In the genomic region with DNA sequence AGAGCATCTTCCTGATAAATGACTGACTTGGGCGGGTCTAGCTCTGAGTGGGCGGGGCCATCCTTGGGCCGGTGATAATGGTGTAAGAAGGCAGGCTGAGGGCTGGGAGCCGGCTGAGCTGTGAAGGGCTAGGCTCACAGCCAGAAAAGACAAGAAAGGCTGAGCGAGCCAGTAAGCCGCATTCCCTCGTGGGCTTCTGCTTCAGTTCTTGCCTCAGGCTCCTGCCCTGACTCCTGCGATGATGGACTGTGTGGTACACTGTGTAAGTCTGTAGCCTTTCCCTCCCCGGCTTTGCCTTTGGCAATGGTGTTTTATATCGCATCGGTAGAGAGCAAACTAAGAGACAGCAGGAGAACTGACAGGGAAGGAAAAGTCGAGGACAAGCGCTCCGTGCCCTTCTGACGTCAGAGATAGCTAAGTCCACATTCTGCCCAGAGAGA, we compare ENCODE assay signal across 8 mouse cellular contexts.
DNase-seq lines count a peak whose midpoint lies in the region; ATAC-seq and TF ChIP-seq lines count a peak whose summit lies in the region.

No protein-coding gene starts in this region.

- H3K27ac ChIP-seq in forebrain, embryonic 14.5 days (ENCODE audit: low read depth, low read length), result no peak overlapping the region
- peak overlapping the region; percentile 95 for H3K27ac ChIP-seq in small intestine, adult 2 months (ENCODE audit: insufficient read depth, low read depth, low read length)

- ATAC-seq in forebrain, embryonic 14.5 days, result peak; percentile 66; the same call in 1 of the 2 replicates
- peak; percentile 61 to 70 for ATAC-seq in hematopoietic stem cell, adult 5-6 weeks (replicated peaks in 1 of 2; ENCODE audit: insufficient read depth in 1 of 2, low FRiP score in 2 of 2, low TSS enrichment in 1 of 2, low read depth in 1 of 2, poor library complexity in 2 of 2, severe bottlenecking in 2 of 2)
- peak; percentile 85 for ATAC-seq in megakaryocyte progenitor cell, adult 5-6 weeks (replicated peaks; ENCODE audit: poor library complexity)

- DNase-seq in frontal cortex, postnatal 36 days (ENCODE audit: low spot score in 2 of 2), result peak; percentile 40 to 56
- DNase-seq in frontal cortex, postnatal 25 days (ENCODE audit: low spot score in 2 of 2), result no peak
- peak; percentile 53 to 57 for DNase-seq in cerebellum, adult 18-20 months
- peak; percentile 74 for DNase-seq in forebrain, embryonic 14.5 days (ENCODE audit: low spot score)
- DNase-seq in left cerebral cortex, postnatal 4 days, result peak; percentile 72

- H3K27me3 ChIP-seq in forebrain, embryonic 14.5 days (replicated peaks; ENCODE audit: control insufficient read depth, insufficient read depth, low read length), result no peaks in the 10 kb centered on the region
- no peaks in the 10 kb centered on the region for H3K27me3 ChIP-seq in small intestine, adult 2 months (ENCODE audit: control insufficient read depth, insufficient read depth, low read length)

- H3K4me2 ChIP-seq in forebrain, embryonic 14.5 days (ENCODE audit: low read length), result peak overlapping the region; percentile 28

- TF ChIP-seq CTCF in small intestine, adult 2 months (IDR thresholded peaks at IDR 0.05; ENCODE audit: extremely low read depth, insufficient read length, insufficient replicate concordance, low read depth, low read length), result no peak

- no peaks in the 10 kb centered on the region for H3K36me3 ChIP-seq in forebrain, embryonic 14.5 days (ENCODE audit: control insufficient read depth, insufficient read depth, low read length)
- peaks cover 18% of the 10 kb centered on the region for H3K36me3 ChIP-seq in small intestine, adult 2 months (ENCODE audit: control insufficient read depth, insufficient read depth, low read length)

- no peaks in the 10 kb centered on the region for H3K9me3 ChIP-seq in forebrain, embryonic 14.5 days (replicated peaks; ENCODE audit: control insufficient read depth, low read length)

- whole genome bisulfite sequencing in forebrain, embryonic 14.5 days, result 8% methylated on average over 15 of the region's 15 CpGs
- 3% methylated on average over 15 of the region's 15 CpGs for WGBS in small intestine, adult 2 months

- intact Hi-C loops in left cerebral cortex, postnatal 4 days (cut with DNase I), result no loop called here

- 0 out of 2 replicates have a peak, but pooled peaks have one; percentile 22 for TF ChIP-seq POLR2A in small intestine, adult 2 months (IDR thresholded peaks at IDR 0.05; ENCODE audit: low read depth, low read length)

- no peak overlapping the region for H3K9ac ChIP-seq in forebrain, embryonic 14.5 days (ENCODE audit: low read length)

- no peak overlapping the region for H3K4me3 ChIP-seq in forebrain, embryonic 14.5 days (ENCODE audit: low read depth, low read length)
- peak overlapping the region; percentile 43 for H3K4me3 ChIP-seq in small intestine, adult 2 months (ENCODE audit: low read depth, low read length)

- H3K4me1 ChIP-seq in forebrain, embryonic 14.5 days (ENCODE audit: control insufficient read depth, insufficient read depth, low read length), result peaks cover 6% of the 10 kb centered on the region
- peaks cover 41% of the 10 kb centered on the region for H3K4me1 ChIP-seq in small intestine, adult 2 months (ENCODE audit: control insufficient read depth, insufficient read depth, insufficient read length, low read length)

Comparison
In these comparisons a context has a peak if more than half of its experiments do, and no peak if none do; other contexts are left out.
1. DNase-seq: peak in frontal cortex, postnatal 36 days (2 of 2), cerebellum, adult 18-20 months (2 of 2), forebrain, embryonic 14.5 days (single experiment) and left cerebral cortex, postnatal 4 days (single experiment); none in frontal cortex, postnatal 25 days (0 of 2).
2. Peak in every context shown above with its lines, with median percentiles within 50 percentile points of each other: ATAC-seq.